Mouse (Mus musculus) 3134 (cell line): ENCODE results near the gene Cadm4.
A peak's percentile ranks its signal among the peaks of the same experiment; 100 is the strongest.

Experiments
- DNase-seq: peaks from one replicate; pipeline ENCODE4 v3.0.0-alpha.2; 2011; ENCODE audit warnings: low spot score; ENCODE audit not compliant: insufficient read length; ENCODE audit errors: extremely low read depth

Cadm4 gene

DNA sequence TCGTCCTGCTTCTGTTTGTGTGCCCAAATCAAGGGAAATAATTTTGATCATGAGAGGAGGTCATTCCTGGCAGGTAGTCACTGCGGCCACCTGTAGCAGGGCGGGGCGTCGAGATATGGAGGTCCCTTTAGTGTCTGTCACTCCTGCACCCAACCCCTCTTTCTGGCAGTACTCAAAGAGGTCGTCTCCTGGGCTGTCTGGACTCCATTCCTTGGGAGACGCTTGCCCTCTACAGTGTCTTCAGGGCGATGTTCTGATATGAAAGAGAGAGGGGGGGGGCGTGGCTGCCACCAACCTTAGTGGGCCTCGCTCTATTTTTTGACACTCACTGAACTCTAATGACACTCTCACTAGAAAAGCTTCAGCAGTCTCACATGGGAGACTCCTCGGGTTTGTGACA, 47.8 kb downstream of the Cadm4 start:
- no peak for DNase-seq

DNA sequence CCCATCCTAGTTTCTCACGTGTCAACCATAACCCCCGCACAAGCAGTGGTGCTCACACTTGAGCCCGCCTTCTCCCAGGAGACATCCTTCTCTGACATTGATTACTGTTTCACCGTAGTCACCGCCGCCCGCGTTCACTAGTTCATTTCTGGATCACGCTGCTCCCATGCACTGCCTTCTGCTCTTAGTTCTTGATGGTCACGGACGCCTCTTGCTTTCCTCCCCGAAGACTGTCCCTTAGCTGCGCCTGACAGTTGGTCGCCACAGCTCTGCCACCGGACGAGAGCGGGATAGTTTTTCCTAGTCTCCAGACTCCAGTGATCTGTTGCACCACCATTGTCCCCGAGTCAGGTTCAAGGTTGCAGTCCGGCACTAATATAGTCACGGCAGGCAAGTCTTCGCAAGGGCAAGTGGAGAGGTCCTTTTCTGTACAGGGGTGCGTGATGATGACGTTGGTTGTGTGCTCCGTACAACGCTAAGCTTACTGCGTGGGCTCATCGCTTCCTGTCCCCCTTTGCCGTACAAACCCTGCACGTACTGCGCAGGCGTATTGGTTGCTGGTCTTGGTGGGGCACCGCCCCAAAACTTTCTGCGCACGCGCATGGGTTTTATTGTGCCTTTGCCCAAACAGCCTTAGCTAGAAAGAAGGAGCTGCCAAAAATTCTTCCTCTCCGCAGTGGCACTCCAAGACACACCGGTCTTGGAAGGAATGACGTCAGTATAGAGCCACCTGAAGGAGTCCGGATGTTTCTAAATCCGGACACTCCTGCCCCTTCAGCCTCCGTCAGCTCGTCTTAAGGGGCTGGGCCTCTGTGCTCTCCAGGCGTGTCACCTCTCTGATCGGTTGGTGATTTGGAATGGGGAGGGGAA, 48.5 kb downstream of the Cadm4 start, which contains the start of gene Irgq:
Irgq (plus strand) TSS at position 628 of the 870 bp plus-strand sequence.
- DNase-seq, result peak; percentile 93

DNA sequence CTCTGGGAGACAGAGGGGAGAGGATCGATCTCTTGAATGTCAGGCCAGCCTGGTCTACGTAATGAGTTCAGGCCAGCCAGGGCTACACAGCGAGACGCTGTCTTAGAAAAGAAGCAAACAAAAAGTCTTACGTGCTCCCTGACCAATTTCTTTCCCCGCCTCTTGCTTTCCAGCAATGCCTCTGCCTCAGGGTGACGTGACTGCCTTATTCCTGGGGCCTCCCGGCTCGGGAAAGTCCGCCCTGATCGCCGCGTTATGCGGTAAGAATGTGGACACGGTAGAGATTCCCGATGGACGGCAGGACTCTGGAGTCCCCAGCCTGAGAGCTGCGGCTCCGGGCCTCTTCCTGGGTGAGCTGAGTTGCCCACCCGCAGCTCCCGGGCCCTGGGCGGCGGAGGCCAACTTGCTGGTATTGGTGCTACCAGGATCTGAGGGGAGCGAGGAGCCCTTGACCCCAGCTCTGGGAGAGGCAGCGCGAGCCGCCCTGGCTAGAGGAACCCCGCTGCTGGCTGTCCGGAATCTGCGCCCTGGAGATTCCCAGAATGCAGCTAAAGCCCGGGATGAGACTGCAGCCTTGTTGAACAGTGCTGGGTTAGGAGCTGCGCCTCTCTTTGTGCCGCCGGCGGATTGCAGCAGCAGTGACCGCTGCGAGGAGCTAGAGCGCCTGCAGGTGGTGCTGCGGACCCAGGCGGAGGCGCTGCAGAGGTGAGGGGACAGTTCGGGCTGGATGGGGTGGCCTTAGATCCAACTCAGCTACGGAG, 49.6 kb downstream of the Cadm4 start:
- DNase-seq, result peak; percentile 78

DNA sequence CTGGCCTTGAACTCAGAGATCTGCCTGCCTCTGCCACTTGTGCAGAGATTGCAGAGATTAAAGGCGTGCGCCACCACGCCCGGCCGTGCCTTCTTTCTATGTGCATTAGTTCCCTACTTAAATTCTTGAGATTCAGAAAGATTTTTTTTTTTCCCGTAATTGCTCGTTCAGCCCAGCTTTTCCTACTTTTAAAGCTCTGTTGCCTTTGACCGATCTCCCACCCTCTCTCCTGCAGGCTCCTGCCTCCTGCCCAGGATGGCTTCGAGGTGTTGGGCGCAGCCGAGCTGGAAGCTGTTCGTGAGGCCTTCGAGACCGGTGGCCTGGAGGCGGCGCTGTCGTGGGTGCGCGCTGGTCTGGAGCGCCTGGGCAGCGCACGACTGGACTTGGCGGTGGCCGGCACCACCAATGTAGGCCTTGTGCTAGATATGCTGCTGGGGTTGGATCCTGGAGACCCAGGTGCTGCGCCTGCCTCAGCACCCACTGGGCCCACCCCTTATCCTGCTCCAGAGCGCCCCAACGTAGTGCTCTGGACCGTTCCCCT, 51.3 kb downstream of the Cadm4 start:
- DNase-seq, result no peak

GRCm38 (mm10) chr7:24533806-24534205, 52.0 kb downstream of the Cadm4 start:
- no peak for DNase-seq

DNA sequence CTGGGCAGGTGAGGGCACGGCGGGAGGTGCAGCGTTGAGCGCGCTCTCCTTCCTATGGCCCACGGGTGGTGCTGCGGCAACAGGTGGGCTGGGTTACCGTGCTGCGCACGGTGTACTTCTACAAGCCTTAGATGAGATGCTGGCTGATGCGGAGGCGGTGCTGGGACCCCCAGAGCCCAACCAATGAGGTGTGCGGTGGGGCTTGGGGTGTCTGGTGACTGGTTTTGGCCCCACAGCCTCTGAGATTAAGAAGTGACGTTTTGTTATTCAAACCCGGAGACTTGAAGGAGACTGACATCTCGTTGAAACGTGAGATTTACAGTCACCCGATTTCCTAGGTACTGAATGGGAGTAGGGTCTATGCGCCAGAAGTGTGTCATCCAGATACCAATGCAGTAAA, 52.5 kb downstream of the Cadm4 start:
- no peak for DNase-seq

GRCm38 (mm10) chr7:24537081-24537480, 55.3 kb downstream of the Cadm4 start:
- DNase-seq, result no peak

GRCm38 (mm10) chr7:24537591-24537990, 55.8 kb downstream of the Cadm4 start:
- DNase-seq, result no peak

GRCm38 (mm10) chr7:24538154-24538553, 56.3 kb downstream of the Cadm4 start:
- DNase-seq, result no peak

DNA sequence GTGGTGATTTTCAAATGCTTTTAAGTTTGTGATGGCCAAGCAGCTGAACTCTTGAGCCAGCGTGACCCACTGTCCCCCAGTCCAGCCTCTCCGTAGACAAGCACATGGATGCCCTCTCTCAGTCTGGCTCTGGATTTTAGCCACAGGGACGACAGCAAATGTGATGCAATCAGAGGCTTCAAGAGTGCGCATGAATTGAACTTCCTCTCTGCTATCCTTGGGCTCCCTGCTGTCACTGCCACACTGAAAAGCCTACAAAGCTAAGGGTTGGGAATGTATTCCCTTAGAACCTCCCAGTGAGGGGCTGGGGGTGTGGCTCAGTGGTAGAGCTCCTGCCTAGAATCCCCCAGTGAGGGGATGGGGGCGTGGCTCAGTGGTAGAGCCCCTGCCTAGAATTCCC, 56.9 kb downstream of the Cadm4 start:
- DNase-seq, result no peak

- no peak for DNase-seq
Observed at GRCm38 (mm10) chr7:24539686-24540085, 57.9 kb downstream of the Cadm4 start.

DNA sequence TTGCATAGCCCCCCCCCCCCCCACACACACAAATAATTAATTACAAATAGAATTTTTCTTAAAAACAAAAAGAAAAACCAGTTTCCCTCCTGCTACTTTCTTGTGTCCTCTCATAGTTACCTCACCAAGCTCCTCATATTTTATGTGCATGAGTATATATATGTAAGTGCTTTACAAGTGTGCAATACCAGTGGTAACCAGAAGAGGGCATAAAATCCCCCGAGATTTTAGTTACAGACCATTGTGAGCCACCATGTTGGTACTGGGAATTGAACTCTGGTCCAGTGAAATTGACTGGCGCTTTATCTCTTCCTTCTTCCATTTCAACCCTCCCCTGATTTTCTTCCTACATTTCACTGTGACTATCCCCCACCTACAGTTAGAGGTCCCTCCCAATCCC, 62.7 kb downstream of the Cadm4 start:
- DNase-seq, result no peak

DNA sequence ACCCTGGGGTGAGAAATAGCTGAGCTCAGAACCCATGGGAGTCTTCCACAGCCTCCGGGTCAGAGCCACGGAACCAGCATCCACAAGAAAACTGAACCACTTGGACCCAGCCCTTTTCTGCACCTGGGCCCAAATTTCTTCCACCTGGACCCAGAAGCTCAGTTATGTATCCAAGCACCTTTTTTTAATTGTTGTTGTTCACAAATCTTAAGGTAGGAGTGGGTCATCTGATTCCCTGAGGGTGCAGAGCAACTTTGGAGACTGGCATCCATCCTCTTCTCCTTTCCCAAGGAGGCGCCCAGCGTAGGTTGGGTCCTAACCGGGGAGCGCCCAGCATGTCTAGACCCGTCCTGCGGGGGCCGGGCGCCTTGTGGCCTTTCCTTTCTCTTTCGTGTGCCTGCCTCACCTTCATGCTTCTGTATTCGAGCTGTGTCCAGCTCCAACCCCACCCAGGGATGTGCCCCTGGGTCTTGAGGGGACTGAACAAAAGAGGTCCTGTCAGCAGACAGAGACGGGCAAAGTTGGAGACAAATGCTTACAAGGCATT, 64.3 kb downstream of the Cadm4 start, which contains the start of the genes Pinlyp and Xrcc1:
Pinlyp (minus strand) TSS at position 51 of the 547 bp plus-strand sequence.
Xrcc1 (plus strand) TSS at position 222 of the 547 bp plus-strand sequence.
- no peak for DNase-seq

DNA sequence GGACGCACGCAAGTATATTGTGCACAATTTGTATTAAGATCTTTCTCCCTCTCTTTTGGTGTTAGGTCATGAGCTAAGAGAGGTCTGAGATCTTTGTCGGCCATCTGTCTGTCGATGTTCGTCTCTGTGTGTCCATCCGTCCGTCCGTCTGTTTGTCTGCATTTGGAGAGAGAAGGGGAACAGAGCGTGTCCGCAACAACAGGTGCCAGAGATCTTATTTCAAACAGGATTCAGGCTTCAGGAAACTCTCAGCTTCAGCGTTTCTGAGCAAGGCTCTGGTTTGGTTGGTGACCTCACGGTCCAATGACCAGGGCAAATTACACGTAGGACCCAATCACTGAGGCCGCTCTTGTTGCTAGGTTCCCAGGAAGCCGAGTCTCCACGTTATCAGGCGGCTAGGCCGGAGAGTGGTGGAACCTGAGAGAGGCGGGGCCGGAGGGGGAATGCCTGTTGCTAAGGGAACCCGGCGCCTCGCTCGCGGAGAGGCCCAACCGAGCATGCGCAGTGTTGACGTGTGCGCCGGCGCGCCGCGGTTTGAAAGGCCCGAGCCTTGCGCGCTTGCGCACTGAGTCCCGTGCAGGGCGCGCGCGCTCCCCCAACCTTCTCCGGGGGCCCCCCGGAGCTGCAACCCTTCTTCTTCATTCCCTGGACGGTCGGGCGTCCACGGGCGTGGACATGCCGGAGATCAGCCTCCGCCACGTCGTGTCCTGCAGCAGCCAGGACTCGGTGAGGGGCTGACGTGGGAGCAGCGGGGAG, 65.0 kb downstream of the Cadm4 start:
- peak; percentile 97 for DNase-seq

DNA sequence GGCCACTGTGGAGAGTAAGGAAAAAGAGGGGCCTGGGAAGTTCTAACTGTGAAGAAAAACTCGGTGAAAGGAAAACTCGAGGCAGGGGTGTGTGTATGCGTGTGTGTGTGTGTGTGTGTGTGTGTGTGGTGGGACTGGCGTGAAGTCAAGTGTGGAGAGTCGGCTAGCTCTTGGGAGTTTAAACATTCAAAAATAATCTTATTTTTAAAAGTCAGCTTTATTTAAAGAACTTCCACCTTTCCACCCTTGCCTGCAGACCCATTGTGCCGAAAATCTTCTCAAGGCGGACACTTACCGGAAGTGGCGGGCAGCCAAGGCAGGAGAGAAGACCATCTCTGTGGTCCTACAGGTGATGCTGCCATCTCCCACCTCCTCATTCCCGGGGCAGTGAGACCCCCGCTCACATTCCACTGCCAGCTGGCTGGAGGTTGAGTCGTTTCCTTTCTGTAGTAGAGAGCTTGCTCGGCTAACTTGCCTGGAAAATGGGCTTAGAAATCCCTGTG, 65.8 kb downstream of the Cadm4 start:
- no peak for DNase-seq

DNA sequence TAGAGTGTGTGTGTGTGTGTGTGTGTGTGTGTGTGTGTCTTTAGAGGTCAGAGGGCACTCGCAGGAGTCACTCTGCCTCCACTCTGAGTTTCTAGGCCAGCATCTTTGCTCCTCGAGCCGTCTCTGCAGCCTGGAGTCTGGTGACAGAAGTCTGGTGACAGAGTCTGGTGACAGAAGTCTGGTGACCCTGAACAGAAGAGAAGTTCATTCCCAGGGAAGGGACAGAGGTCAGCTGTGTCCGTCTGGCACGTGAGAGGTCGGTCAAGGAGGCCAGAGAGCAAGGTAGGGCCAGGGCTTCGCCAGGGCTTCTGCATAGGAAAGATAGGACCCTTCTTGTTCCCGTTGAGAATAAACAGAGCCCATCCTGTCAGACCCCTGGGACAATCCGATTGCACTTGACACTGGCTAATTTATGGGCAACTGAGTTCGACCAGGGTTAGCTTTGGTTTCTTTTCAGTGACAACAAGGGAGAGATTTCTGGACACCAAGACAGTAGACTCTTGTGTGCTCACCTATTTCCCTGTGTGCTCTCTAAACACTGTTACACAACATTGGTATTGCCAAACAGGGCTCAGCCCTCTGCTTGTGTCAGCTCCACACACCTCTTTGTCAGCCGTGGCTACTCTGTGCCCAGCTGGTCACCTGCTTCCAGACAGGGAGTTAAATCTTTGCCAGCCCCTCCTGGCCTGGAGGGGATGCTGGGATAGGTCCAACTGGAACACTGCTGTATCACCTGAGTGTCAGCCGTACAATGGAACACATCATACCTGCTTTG, 70.3 kb downstream of the Cadm4 start:
- DNase-seq, result no peak
